Mouse (Mus musculus) layer of hippocampus, adult 8-10 months (tissue): Measurements from ENCODE around the gene Mid1. TPM values are rescaled to one million over a fixed set of nuclear protein-coding genes. Genes with fewer than 3 reads are reported as not detected.
"Not testable (repeated sequence)": the region's sequence is repeated elsewhere in the genome, so short reads cannot be mapped to it uniquely, and the experiment has no call there.

Experiments used
- DNase-seq, 2 experiments: peaks; one replicate each; pipeline ENCODE4 v3.0.0; 2022; ENCODE audit warnings: low spot score in 2 of 2
- total RNA-seq, 4 experiments: library from RNA; stranded (reverse); gene quantifications; 2 replicates each; pipeline ENCODE4 v1.2.4; 2022

The Mid1 gene
- total RNA-seq, 4 experiments from 2014 or later: 4.8 to 29.5 (median 13.2) TPM

GRCm38 (mm10) chrX:169970546-169970945, 285.5 kb downstream of the Mid1 start:
- not testable (repeated sequence) for DNase-seq

- DNase-seq: peak in 1 of 2 experiments; percentile 2
Observed at GRCm38 (mm10) chrX:169971562-169971961, 286.6 kb downstream of the Mid1 start.

GRCm38 (mm10) chrX:169972131-169972530, 287.1 kb downstream of the Mid1 start:
- not testable (repeated sequence) for DNase-seq

- DNase-seq: peak in 1 of 2 experiments; percentile 2
Observed at GRCm38 (mm10) chrX:169972791-169973494, 287.9 kb downstream of the Mid1 start.

GRCm38 (mm10) chrX:169973806-169974205, 288.8 kb downstream of the Mid1 start:
- DNase-seq: peak in 1 of 2 experiments; percentile 5

- peak; percentile 3 to 38 for DNase-seq
Observed at GRCm38 (mm10) chrX:169974456-169974855, 289.5 kb downstream of the Mid1 start.

GRCm38 (mm10) chrX:169974974-169975373, 290.0 kb downstream of the Mid1 start:
- DNase-seq: peak in 1 of 2 experiments; percentile 3

- DNase-seq: peak in 1 of 2 experiments; percentile 8
Observed at GRCm38 (mm10) chrX:169975681-169976131, 290.7 kb downstream of the Mid1 start.

GRCm38 (mm10) chrX:169976340-169976739, 291.3 kb downstream of the Mid1 start:
- DNase-seq: not testable (repeated sequence)

- not testable (repeated sequence) for DNase-seq
Observed at GRCm38 (mm10) chrX:169977856-169978435, 292.9 kb downstream of the Mid1 start.

GRCm38 (mm10) chrX:169978436-169979381, 293.7 kb downstream of the Mid1 start:
- peak; percentile 51 to 60 for DNase-seq

- DNase-seq: peak in 1 of 2 experiments; percentile 53
Observed at GRCm38 (mm10) chrX:169979461-169980202, 294.6 kb downstream of the Mid1 start.

- DNase-seq: peak in 1 of 2 experiments; percentile 10
Observed at GRCm38 (mm10) chrX:169980203-169980556, 295.2 kb downstream of the Mid1 start.

- DNase-seq: peak in 1 of 2 experiments; percentile 4
Observed at GRCm38 (mm10) chrX:169980809-169981289, 295.9 kb downstream of the Mid1 start.

GRCm38 (mm10) chrX:169981761-169982181, 296.8 kb downstream of the Mid1 start:
- DNase-seq: peak in 1 of 2 experiments; percentile 47

GRCm38 (mm10) chrX:169982606-169983400, 297.8 kb downstream of the Mid1 start:
- DNase-seq: peak in 1 of 2 experiments; percentile 26

- DNase-seq: peak in 1 of 2 experiments; percentile 15
Observed at GRCm38 (mm10) chrX:169983401-169984165, 298.6 kb downstream of the Mid1 start.

GRCm38 (mm10) chrX:169984331-169984730, 299.3 kb downstream of the Mid1 start:
- not testable (repeated sequence) for DNase-seq

GRCm38 (mm10) chrX:169984853-169985252, 299.9 kb downstream of the Mid1 start:
- peak in 1 of 2 experiments; percentile 51 for DNase-seq
